Mouse (Mus musculus) regulatory T cell (primary cell): ENCODE results near the gene Slfn9.
"Not testable (repeated sequence)": the region's sequence is repeated elsewhere in the genome, so short reads cannot be mapped to it uniquely, and the experiment has no call there.

Experiments
- in situ Hi-C: fragments of 300-600 bp; cut with MboI, MseI; formaldehyde crosslinking; loops from one replicate; pipeline ENCODE4 v1.15.1; 2025; ENCODE audit warnings: high pct_unique_total_duplicates

Slfn9 gene

GRCm38 (mm10) chr11:82991469-82992166, at the start of gene Slfn9:
TSS of gene Slfn9 (minus strand) at chr11:82991830.
- in situ Hi-C loops, result no loop called here

DNA sequence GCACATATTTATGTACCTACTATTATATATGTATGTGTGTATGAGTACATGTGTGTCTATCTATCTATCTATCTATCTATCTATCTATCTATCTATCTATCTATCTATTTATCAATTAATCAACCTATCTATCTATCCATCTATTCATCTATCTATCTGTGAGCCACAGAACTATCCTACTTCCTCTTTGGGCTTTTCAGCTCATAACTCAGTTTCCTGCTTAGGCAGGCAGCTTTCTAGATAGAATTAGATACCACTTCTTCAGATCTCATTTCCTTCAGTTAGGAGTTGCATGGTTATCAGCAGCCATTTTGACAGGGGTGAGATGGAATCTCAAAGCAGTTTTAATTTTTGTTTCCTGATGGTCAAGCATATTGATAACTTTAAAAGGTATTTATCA, 49.4 kb upstream of the Slfn9 start:
- in situ Hi-C loops, result no loop called here

DNA sequence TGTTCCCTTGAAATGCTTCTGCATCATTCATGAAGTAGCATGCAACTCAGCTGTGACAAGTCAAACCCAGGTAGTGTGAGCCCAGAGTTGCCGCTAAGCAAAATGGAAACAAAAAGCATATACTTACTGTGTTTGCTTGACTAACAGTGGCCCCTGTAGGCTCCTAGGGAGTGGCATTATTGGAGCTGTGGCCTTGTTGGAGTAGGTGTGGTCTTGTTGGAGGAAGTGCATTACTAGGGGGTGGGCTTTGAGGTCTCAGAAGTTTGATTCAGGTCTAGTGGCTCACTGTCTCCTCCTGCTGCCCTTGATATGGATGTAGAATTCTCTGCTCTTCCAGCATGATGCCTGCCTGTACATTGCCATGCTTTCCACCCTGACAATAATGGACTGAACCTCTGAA, 48.7 kb upstream of the Slfn9 start:
- in situ Hi-C loops, result no loop called here

DNA sequence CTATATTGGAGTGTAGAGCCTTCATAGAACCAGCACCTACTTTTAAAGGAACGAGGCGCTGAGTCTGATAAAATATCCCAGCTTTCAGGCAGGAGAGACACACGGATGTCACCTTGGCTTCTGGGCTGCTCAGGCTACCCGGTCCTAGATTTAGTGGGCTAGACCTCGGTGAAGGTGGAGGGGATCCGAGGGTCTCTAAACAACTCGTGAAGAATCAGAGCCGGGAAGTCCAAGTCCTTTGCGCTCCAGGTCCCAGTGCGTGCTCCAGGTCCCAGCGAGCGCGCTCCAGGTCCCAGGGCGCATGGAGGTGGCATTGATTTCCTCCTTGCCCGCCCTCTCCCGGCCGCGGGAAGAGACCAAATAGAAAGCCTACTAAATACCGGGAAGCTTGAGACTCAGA, 48.2 kb upstream of the Slfn9 start:
- in situ Hi-C loops, result loop anchor here (10.0 kb wide), 1 partner anchor 225 kb away; no protein-coding TSS in a partner anchor

DNA sequence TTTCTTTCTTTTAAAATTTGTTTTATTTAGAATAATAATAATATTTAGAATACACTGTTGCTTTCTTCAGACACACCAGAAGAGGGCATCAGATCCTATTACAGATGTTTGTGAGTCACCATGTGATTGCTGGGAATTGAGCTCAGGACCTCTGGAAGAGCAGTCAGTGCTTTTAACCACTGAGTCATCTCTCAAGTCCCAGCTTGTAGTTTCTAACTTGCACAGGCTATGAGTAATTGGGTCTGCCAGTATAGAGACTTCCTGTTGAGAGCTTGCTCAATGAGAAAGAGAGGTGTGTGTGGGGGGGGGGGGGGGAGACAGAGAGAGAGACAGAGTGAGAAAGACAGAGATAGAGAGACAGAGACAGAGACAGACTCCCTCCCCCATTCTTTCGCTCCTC, 47.5 kb upstream of the Slfn9 start:
- in situ Hi-C loops, result loop anchor here (10.0 kb wide), 1 partner anchor 226 kb away; no protein-coding TSS in a partner anchor

- in situ Hi-C loops, result loop anchor here (10.0 kb wide), 1 partner anchor 226 kb away; no protein-coding TSS in a partner anchor
Observed at GRCm38 (mm10) chr11:83038686-83039085, 47.1 kb upstream of the Slfn9 start.

DNA sequence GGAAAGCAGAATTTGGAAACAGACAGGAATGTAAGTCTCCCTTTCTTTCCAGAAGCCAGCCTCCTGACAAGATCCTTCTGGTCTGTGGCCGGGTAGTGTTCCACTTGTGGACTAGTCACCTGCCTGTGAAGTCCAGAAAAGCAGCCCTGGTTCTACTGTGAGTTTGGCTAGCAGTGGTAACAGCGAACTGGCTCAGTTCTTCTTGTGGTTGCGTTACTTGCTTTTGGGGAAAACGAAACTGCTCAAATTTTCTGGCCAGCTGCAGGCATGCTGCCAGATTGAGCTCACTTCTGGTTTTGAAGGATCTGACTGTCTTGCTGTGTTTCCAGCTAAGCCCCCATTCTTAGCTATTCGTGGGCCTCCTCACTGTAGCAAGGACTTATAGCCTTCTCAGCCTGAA, 29.0 kb upstream of the Slfn9 start, which contains the start of gene Slfn8:
Gene Slfn8 (minus strand): TSS at position 190 of the 400 bp plus-strand sequence.
- in situ Hi-C loops, result no loop called here

DNA sequence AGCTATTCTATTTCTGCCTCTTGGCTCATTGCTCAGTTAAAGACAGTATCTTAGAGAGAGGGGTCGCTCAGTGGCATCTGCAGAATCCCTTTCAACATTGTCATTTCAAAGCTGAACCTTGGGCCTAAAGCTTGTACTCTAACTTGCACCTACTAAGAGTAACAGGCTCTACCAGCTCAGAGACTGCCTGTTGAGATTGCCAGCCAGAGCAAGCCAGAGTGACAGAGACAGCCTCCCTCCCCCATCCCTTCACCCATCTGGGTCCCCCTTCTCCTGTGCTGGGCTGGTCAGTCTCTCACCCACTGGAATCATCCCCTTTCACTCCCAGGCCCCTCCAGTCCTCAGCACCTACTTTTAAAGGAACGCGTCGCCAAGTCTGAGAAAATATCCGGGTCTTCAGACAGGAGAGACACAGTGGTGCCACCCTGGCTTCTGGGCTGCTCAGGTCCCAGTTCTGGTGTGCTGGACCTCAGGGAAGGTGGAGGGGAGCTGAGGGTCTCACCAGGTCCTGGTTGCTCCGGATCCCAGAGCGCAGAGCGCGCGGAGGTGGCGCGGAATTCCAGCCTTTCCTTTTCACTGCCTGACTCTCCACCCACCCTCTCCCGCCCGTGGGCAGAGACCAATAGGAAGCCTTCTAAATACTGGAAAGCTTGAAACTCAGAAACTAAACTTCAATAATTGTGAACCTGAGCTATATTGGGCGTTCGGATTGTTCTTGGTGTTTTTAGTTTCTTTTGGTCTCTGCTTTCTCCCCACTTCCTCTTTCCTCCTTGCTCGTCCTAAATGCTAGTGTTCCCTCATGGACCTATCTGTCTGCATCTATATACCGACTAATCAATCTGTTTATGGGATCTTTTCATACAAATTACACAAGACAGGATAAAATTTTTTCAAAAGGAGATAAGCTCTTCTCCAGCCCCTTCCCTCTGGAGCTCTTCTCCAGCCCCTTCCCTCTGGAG, 28.2 kb upstream of the Slfn9 start:
- in situ Hi-C loops, result not testable (repeated sequence)

- in situ Hi-C loops, result no loop called here
Observed at GRCm38 (mm10) chr11:83016093-83016492, 24.5 kb upstream of the Slfn9 start.

DNA sequence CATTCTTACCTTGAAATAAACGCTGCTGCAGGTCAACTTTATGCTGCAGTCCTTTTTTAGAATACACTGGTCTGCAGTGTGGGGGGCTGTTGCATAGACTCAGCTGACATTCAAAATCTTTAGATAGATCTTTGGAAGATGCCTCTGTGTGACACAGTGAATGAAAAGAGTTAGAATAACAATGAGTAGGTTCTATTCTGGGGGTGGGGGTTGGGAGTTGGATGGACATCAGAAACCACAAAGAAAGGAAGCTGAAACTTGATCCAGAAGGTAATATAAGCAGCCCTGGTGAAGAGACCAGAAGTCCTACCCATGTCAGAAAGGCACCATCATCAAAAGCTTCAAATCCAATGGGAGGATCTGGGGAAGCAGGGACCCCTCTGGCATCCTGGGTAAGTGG, 21.7 kb upstream of the Slfn9 start:
- in situ Hi-C loops, result no loop called here

DNA sequence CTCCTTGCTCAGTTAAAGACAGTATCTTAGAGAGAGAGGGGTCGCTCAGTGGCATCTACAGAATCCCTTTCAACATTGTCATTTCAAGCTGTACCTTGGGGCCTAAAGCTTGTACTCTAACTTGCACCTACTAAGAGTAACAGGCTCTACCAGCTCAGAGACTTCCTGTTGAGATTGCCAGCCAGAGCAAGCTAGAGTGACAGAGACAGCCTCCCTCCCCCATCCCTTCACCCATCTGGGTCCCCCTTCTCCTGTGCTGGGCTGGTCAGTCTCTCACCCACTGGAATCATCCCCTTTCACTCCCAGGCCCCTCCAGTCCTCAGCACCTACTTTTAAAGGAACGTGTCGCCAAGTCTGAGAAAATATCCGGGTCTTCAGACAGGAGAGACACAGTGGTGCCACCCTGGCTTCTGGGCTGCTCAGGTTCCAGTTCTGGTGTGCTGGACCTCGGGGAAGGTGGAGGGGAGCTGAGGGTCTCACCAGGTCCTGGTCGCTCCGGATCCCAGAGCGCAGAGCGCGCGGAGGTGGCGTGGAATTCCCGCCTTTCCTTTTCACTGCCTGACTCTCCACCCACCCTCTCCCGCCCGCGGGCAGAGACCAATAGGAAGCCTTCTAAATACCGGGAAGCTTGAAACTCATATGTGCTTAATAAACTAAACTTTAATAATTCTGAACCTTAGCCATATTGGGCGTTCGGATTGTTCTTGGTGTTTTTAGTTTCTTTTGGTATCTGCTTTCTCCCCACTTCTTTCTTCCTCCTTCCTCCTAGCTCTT, 831 bp downstream of the Slfn9 start:
- in situ Hi-C loops, result not testable (repeated sequence)

GRCm38 (mm10) chr11:82989357-82989756, 2.3 kb downstream of the Slfn9 start:
- in situ Hi-C loops, result no loop called here

DNA sequence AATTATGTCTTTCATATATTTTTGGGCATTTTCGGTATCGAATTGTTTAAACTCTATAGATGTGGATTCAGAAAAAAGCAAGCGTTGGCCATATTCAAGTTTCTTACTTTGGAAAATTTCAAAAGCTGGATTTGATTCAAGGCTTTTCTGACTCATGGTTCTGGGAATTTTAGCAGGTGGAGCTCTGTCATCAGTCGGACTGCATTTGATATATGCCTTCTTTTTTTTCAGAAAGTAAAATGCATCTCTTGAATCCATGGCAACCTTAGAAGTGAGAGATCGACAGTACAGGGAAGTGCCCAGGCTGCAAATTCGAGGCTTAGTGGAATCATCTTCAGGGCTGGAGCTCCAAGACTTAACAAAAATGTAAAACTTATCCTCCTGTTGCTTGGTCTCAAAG, 4.0 kb downstream of the Slfn9 start:
- in situ Hi-C loops, result no loop called here

DNA sequence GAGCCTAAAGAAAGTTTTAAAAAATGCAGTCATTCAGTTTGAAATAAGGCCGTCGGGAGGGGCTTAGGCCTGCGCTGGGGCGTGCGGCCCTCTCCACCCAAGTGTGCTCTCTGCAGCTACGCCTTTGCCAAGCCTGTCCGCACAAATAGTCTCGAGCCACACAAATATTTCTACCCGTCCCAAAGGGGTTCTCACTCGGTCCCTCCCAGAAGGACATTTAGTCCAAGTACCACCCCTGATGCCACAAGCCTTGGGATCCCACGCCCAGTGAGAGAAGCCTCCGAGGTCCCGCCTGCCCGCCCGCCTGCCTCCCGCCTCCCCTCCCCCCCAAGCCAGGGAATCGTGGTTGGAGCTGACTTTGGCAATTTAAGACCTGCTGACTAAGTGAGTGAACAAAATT, 8.4 kb downstream of the Slfn9 start:
- in situ Hi-C loops, result no loop called here

- in situ Hi-C loops, result not testable (repeated sequence)
Observed at GRCm38 (mm10) chr11:82982409-82982808, 9.2 kb downstream of the Slfn9 start.

GRCm38 (mm10) chr11:82973916-82974315, 17.7 kb downstream of the Slfn9 start:
- in situ Hi-C loops, result no loop called here

- in situ Hi-C loops, result no loop called here
Observed at GRCm38 (mm10) chr11:82971590-82971974, 20.0 kb downstream of the Slfn9 start.

DNA sequence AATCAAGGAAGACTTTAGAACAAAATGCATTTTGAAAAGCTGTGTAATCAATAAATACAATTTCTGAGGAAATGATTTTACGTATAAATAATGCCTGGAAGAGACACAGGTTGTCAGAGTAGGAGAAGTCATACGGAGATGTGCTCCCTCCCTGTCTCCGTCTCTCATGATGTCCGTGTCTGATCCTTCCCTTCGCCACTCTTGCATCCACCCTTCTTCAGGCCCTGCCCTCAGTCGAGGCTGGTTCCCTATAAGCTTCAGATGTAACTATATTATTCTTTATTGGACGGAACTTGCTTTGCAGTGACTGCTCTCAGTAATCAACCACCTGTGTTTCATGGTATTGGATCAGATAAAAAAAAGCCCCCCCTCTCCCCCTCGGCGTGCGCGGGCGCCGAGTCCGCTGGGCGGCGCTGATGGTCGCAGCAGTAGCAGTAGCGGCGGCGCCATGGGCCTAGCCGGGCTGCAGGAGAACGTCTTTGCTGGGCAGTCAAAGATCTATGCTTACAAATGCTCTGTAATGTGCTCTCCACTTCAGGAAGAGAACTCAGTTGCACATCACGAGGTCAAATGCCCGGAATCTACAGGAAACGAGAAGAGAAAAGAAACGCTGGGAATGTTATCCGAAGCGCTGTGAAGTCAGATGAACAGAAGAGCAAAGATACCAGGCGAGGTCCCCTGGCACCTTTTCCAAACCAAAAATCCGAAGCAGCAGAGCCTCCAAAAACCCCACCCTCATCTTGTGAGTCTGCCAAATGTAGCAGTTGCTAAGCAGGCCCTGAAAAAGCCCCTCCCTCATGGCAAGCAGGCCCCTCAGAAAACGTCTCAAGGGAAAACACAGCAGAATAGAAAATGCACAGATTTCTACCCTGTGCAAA, 20.7 kb downstream of the Slfn9 start:
- in situ Hi-C loops, result no loop called here

GRCm38 (mm10) chr11:82962215-82962614, 29.4 kb downstream of the Slfn9 start:
- in situ Hi-C loops, result loop anchor here (5.0 kb wide), 1 partner anchor 50 kb away; the partner anchor contains the start of gene Unc45b

DNA sequence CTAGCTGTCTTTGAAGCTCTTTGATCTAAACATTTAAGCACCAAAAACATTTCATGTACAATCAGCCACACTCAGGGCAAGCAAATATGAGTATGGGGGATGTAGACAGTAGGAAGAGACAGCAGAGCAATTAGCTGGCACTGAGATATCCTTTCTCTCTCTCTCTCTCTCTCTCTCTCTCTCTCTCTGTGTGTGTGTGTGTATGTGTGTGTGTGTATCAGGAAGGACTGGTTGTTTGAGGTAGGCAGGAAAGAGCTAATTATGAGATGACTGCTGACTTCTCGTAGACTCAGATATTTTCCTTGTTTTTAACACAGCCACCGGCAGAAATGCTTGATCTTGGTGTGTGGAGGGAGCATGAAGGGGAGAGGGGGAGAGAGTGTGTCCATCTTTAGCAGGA, 29.9 kb downstream of the Slfn9 start:
- in situ Hi-C loops, result loop anchor here (5.0 kb wide), 1 partner anchor 49 kb away; the partner anchor contains the start of gene Unc45b
